Comparison of ENCODE assay signal across 9 mouse cellular contexts in the genomic region with DNA sequence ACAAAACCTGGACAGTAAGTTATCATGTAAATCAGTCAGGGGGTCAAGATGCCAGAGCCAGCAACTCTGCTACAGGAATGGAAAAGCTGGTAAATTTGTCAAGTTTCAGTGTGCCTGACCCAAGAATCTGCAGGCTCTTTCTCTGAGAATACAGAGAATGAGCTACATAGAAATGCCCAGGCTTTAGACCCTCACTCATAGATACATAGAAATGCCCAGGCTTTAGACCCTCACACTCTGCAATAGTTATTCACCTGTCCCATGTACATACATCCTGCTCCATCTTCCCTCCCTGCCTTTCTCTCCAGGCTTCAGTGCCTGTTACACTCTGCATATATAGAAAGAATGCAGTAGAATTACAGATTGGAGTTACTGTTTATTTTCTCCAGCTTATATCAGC.
DNase-seq lines count a peak whose midpoint lies in the region; ATAC-seq lines count a peak whose summit lies in the region.
"Had no signal": no experiment of that assay in that cellular context is flagged by ENCODE, and none has a peak within 500 bp of the region (broad histone marks: within the 10 kb centered on the region; RNA-seq: fewer than 3 reads in every experiment).

No protein-coding gene starts in this region.

- H3K79me2 ChIP-seq in macrophage (ENCODE audit: inconsistent target), result no peaks in the 10 kb centered on the region

- no peaks in the 10 kb centered on the region for H3K36me3 ChIP-seq in midbrain, embryonic 11.5 days (ENCODE audit: control insufficient read depth, insufficient read depth, low read length)
- H3K36me3 ChIP-seq in midbrain, embryonic 16.5 days (ENCODE audit: control insufficient read depth, insufficient read depth, low read length), result no peaks in the 10 kb centered on the region
- peaks cover 38% of the 10 kb centered on the region for H3K36me3 ChIP-seq in forebrain, embryonic 14.5 days (ENCODE audit: control insufficient read depth, insufficient read depth, low read length)
- H3K36me3 ChIP-seq in macrophage (ENCODE audit: inconsistent target), result no peaks in the 10 kb centered on the region

- H3K4me1 ChIP-seq in midbrain, embryonic 11.5 days (ENCODE audit: control insufficient read depth, insufficient read depth, low read length), result peaks cover 9% of the 10 kb centered on the region
- H3K4me1 ChIP-seq in midbrain, embryonic 16.5 days (ENCODE audit: control insufficient read depth, insufficient read depth, low read length), result peaks cover 11% of the 10 kb centered on the region
- H3K4me1 ChIP-seq in forebrain, embryonic 14.5 days (ENCODE audit: control insufficient read depth, insufficient read depth, low read length), result peaks cover 37% of the 10 kb centered on the region

- no peak overlapping the region for H3K4me3 ChIP-seq in midbrain, embryonic 11.5 days (ENCODE audit: low read depth, low read length)
- no peak overlapping the region for H3K4me3 ChIP-seq in midbrain, embryonic 16.5 days (ENCODE audit: low read depth, low read length)
- no peak overlapping the region for H3K4me3 ChIP-seq in forebrain, embryonic 14.5 days (ENCODE audit: low read depth, low read length)
- H3K4me3 ChIP-seq in macrophage (ENCODE audit: inconsistent target), result no peak overlapping the region

- H3K4me2 ChIP-seq in midbrain, embryonic 11.5 days, result no peak overlapping the region
- no peak overlapping the region for H3K4me2 ChIP-seq in midbrain, embryonic 16.5 days (ENCODE audit: low read length)
- no peak overlapping the region for H3K4me2 ChIP-seq in forebrain, embryonic 14.5 days (ENCODE audit: low read length)
- H3K4me2 ChIP-seq: lung, embryonic 14.5 days had no signal

- no peak for DNase-seq in midbrain, embryonic 11.5 days (ENCODE audit: low spot score, missing footprints)
- no peak for DNase-seq in forebrain, embryonic 14.5 days (ENCODE audit: low spot score)
- no peak for DNase-seq in cerebellum, postnatal 14 days
- no peak for DNase-seq in adrenal gland, adult (ENCODE audit: inconsistent age in 2 of 2, low spot score in 1 of 2)
- DNase-seq in frontal cortex, postnatal 14 days (ENCODE audit: low spot score in 2 of 2), result no peak

- H3K9ac ChIP-seq in midbrain, embryonic 11.5 days (ENCODE audit: low read length), result no peak overlapping the region
- no peak overlapping the region for H3K9ac ChIP-seq in midbrain, embryonic 16.5 days (ENCODE audit: low read depth, low read length)
- H3K9ac ChIP-seq in forebrain, embryonic 14.5 days (ENCODE audit: low read length), result no peak overlapping the region
- H3K9ac ChIP-seq: lung, embryonic 14.5 days had no signal

- no peaks in the 10 kb centered on the region for H3K9me3 ChIP-seq in midbrain, embryonic 11.5 days (ENCODE audit: control insufficient read depth, low read length)
- no peaks in the 10 kb centered on the region for H3K9me3 ChIP-seq in midbrain, embryonic 16.5 days (replicated peaks; ENCODE audit: control insufficient read depth, low read length, poor library complexity, severe bottlenecking)
- no peaks in the 10 kb centered on the region for H3K9me3 ChIP-seq in forebrain, embryonic 14.5 days (replicated peaks; ENCODE audit: control insufficient read depth, low read length)

- no peak overlapping the region for H3K27ac ChIP-seq in midbrain, embryonic 11.5 days (ENCODE audit: low read depth, low read length)
- no peak overlapping the region for H3K27ac ChIP-seq in midbrain, embryonic 16.5 days (ENCODE audit: low read length)
- peak overlapping the region; percentile 36; the same call in 1 of the 2 replicates for H3K27ac ChIP-seq in forebrain, embryonic 14.5 days (ENCODE audit: low read depth, low read length)
- H3K27ac ChIP-seq in macrophage, result peak overlapping the region; percentile 85
- H3K27ac ChIP-seq: kidney, postnatal 0 days had no signal

- H3K27me3 ChIP-seq in midbrain, embryonic 11.5 days (ENCODE audit: control insufficient read depth, insufficient read depth, low read length), result no peaks in the 10 kb centered on the region
- H3K27me3 ChIP-seq in midbrain, embryonic 16.5 days (ENCODE audit: control insufficient read depth, insufficient read depth, low read depth, low read length), result no peaks in the 10 kb centered on the region
- H3K27me3 ChIP-seq in forebrain, embryonic 14.5 days (replicated peaks; ENCODE audit: control insufficient read depth, insufficient read depth, low read length), result no peaks in the 10 kb centered on the region

- peak; percentile 31; the same call in 1 of the 2 replicates for ATAC-seq in midbrain, embryonic 11.5 days (ENCODE audit: low FRiP score)
- ATAC-seq in midbrain, embryonic 16.5 days, result no peak
- peak; percentile 16 for ATAC-seq in forebrain, embryonic 14.5 days

Comparison
In these comparisons a context has a peak if more than half of its experiments do, and no peak if none do; other contexts are left out.
1. H3K27ac ChIP-seq: peak in forebrain, embryonic 14.5 days (single experiment) and macrophage (single experiment); none in midbrain, embryonic 11.5 days (single experiment) and midbrain, embryonic 16.5 days (single experiment).